Mouse (Mus musculus): ENCODE measurements at regions not wholly inside any gene's neighbourhood (a gene's known extent, or its start where the extent isn't known, plus 50 kb on each side); places are given as distances from the start of the nearest gene placed in this dataset.

DNA sequence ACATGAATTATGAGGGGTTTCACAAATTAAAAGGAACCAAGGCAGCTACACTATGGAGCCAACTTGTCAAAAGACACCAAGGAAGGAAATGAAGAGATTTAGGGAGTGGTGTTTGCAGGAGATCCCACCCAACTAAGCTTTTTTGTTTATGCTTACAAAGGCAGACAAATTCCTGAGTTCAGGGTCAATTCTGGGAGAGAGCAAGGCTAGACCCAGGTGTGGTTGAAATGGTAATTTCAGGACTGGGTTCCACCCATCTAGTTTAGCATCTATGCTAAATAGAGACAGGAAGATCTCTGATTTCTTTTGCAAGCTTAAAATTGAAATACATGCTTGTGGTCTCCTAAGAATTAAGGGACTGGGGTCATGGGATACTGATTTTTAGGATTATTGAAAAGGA is 286.0 kb upstream of the Pcdh17 start:
- in situ Hi-C loops (cut with MboI, MseI), result no loop called here

DNA sequence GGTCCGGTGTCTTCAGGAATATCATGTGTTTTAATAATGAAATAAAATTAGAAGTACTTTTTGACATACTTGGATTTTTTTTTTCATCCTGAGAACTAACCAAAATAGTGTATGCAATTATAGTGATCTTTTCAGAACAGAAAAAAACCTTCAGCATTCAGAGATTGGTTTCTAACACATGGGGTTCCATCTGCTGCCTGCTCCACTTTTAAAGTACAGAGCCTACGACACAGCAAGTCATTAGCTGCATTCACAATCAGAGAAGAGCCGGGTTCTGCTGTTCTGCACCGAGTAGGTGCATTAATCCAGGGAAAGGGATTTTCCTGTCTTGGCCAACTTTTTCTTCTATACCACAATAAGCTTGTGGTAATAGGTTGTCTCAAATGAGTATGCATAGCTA is 267.9 kb upstream of the Pcdh17 start:
- in situ Hi-C loops (cut with MboI, MseI), result no loop called here

- in situ Hi-C loops (cut with MboI, MseI), result no loop called here
These were observed 232.4 kb upstream of the Pcdh17 start for GRCm38 (mm10) chr14:84210949-84211348.

- in situ Hi-C loops (cut with MboI, MseI), result no loop called here
These were observed 220.4 kb upstream of the Pcdh17 start for GRCm38 (mm10) chr14:84222996-84223395.

DNA sequence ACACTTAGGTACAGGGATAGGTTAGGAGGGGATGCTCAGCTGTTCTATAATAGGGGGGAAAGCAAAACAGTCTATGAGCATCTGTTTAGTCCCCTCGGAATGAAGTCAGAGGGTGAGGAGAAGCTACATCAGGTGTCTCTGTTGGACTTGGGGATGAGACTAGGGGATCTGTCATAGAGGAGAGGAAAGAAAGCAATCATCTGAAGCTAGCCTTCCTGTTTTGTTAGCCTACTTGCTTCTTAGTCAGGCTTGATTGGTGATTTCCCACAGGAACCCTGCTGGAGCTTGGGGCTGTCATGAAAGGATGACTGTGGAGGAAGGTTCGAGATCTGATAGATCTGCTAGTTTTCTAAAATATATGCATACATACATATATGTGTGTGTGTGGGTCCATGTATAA is 219.4 kb upstream of the Pcdh17 start:
- in situ Hi-C loops (cut with MboI, MseI), result no loop called here

DNA sequence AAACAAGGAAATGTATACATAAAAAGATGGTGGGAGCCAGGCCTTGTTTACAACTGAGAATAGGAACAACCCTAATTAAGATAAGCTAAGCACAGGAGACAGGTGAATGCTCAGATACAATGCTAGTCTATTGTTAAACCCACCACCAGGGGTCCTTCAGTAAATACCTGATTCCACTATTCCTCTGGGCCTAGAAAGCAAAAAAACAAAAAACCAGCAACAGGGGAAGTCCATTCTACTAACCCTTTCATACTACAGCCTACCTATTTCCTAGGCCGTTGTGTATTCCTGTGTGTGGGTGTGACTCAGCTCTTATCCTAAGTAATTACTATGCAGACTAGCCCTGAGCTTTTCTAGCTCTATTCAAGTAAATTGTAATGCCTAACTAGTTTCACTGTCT is 195.4 kb upstream of the Pcdh17 start:
- in situ Hi-C loops (cut with MboI, MseI), result loop anchor here (25.0 kb wide), 1 partner anchor 1039 kb away; no protein-coding TSS in a partner anchor

GRCm38 (mm10) chr14:84252583-84252982 is 190.8 kb upstream of the Pcdh17 start:
- in situ Hi-C loops (cut with MboI, MseI), result no loop called here

DNA sequence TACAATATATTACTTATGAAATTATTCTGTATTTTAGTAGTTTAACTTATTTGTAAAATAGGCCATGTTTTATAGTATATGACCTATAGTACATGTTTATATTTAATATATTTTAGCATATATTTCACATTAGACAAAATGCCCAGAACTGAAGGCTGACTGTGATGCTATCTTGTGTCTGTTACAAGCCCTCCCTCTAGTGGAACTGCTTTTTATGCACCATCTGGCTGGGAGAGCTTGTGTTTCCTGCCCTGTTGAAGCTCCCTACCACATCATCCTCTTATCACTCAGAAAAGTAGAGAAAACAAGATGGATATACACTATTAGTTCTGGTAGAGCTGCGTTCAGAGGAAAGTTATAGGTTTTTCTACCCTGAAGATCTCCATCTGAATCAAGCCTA is 185.7 kb upstream of the Pcdh17 start:
- in situ Hi-C loops (cut with MboI, MseI), result no loop called here

GRCm38 (mm10) chr14:84258633-84259032 is 184.7 kb upstream of the Pcdh17 start:
- in situ Hi-C loops (cut with MboI, MseI), result no loop called here

- in situ Hi-C loops (cut with MboI, MseI), result no loop called here
These were observed 179.4 kb upstream of the Pcdh17 start for GRCm38 (mm10) chr14:84263936-84264335.

- in situ Hi-C loops (cut with MboI, MseI), result no loop called here
These were observed 177.1 kb upstream of the Pcdh17 start for GRCm38 (mm10) chr14:84266217-84266616.

GRCm38 (mm10) chr14:84283440-84284203 is 159.7 kb upstream of the Pcdh17 start:
- in situ Hi-C loops (cut with MboI, MseI), result no loop called here

DNA sequence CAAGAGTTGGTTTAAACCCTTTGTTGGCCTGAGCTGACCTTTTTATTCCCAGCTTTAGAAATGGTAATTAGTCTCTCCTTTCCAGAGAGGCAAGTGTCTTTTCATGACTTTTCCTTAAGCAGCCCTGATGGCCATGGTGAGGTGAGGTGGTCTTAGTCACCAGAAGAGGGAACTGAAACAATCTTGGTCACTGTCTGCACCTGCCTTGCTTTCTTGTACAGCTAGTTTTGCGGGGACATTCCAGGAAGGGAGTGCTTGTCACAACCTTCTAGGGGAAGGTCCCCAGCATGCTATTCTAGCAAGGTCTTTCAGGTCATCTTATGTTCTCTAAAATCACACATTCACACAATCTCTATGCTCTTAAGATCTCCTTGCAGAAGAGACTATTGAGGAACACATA is 122.6 kb upstream of the Pcdh17 start:
- in situ Hi-C loops (cut with MboI, MseI), result no loop called here

GRCm38 (mm10) chr14:84339604-84340003 is 103.8 kb upstream of the Pcdh17 start:
- in situ Hi-C loops (cut with MboI, MseI), result no loop called here

Data from T-helper 1 cell (primary cell).